Mouse (Mus musculus) erythroblast, embryonic 14.5 days (primary cell): ENCODE data around the gene Zfp78.

Experiments used
- GATA1 ChIP-seq: IDR thresholded peaks from 2 replicates; pipeline ENCODE4 v1.6.1; 2012; ENCODE audit warnings: low read length, inconsistent platforms, mixed read lengths
- TAL1 ChIP-seq: IDR thresholded peaks from 3 replicates; pipeline ENCODE4 v1.6.1; 2012; ENCODE audit warnings: low read length, inconsistent platforms, mixed read lengths

- TF ChIP-seq TAL1 (no peak), GATA1 (no peak)
Observed at GRCm38 (mm10) chr7:6384011-6384410, 20.9 kb downstream of the Zfp78 start.
